Mouse (Mus musculus): Measurements from ENCODE around the gene Tmem217. TPM values are rescaled to one million over a fixed set of nuclear protein-coding genes. Genes with fewer than 3 reads are reported as not detected.

Tmem217 gene
- polyA plus RNA-seq, 1 experiment, result 396 TPM

DNA sequence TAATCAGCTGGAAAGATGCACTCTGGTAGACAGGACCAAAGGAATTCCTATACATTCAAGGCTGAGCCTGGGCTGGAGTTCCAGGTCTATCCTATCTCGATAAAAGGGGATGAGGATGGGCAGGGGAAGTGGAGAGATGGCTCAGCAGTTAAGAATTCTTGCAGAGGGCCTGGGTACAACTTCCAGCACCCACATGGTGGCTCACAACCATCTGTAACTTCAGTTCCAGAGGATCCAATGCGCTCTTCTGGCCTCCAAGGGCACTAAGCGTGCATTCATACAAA, 55.2 kb downstream of the Tmem217 start:
- Histone ChIP-seq H3K27ac (ENCODE audit: control insufficient read depth, insufficient read depth, low read depth, low read length) (no peak overlapping the region), H3K36me3 (ENCODE audit: control insufficient read depth, insufficient read depth, low read length) (no peaks in the 10 kb centered on the region), H3K27me3 (ENCODE audit: control insufficient read depth, insufficient read depth, low read length) (no peaks in the 10 kb centered on the region), H3K4me1 (ENCODE audit: control insufficient read depth, insufficient read depth, low read length) (peaks cover 6% of the 10 kb centered on the region), H3K4me3 (ENCODE audit: control insufficient read depth, low read depth, low read length) (no peak overlapping the region)
- no peak for TF ChIP-seq CTCF (IDR thresholded peaks at IDR 0.05; ENCODE audit: control insufficient read depth, insufficient read depth, insufficient replicate concordance, low read depth, low read length)
- no peak for TF ChIP-seq POLR2A (IDR thresholded peaks at IDR 0.05; ENCODE audit: control insufficient read depth, low read depth, low read length)

DNA sequence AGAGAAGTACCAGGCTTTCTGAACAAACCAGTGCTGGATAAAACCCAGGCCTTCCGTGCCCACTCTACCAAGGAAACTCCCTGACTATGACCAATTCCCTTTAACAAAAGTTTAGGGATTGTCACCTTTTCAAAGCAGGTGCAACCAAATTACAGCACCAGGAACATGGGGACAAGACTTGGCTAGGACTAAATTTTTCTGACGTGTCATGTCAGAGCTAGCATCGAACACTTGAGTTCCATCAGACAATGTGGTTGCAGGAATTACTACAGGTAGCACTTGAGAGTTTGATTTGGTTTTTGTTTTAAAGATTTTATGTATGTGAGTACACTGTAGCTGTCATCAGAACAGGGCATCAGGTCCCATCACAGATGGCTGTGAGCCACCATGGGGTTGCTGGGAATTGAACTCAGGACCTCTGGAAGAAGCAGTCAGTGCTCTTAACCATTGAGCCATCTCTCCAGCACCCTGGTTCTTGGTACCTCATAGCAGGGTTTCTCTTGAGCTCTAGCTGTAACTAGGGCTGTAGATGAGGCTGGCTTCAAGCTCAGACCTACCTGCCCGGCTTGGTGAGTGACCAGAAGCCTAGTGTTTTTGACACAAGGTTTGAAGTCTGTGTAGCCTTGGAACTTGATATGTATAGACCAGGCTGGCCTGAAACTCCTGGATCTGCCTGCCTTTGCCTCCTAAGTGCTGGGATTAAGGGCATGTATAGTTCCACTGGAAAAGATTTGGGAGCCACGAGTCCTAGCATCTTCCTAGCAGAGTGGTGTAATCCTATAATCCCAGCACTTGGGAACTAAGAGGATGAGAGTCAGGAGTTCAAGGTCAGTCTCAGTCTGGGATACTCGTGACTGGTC, 55.7 kb downstream of the Tmem217 start:
- Histone ChIP-seq H3K36me3 (ENCODE audit: control insufficient read depth, insufficient read depth, low read length) (no peaks in the 10 kb centered on the region), H3K4me1 (ENCODE audit: control insufficient read depth, insufficient read depth, low read length) (peaks cover 11% of the 10 kb centered on the region), H3K4me3 (ENCODE audit: control insufficient read depth, low read depth, low read length) (no peak overlapping the region), H3K27ac (ENCODE audit: control insufficient read depth, insufficient read depth, low read depth, low read length) (no peak overlapping the region), H3K27me3 (ENCODE audit: control insufficient read depth, insufficient read depth, low read length) (no peaks in the 10 kb centered on the region)
- TF ChIP-seq CTCF (IDR thresholded peaks at IDR 0.05; ENCODE audit: control insufficient read depth, insufficient read depth, insufficient replicate concordance, low read depth, low read length) (no peak), POLR2A (IDR thresholded peaks at IDR 0.05; ENCODE audit: control insufficient read depth, low read depth, low read length) (no peak)

DNA sequence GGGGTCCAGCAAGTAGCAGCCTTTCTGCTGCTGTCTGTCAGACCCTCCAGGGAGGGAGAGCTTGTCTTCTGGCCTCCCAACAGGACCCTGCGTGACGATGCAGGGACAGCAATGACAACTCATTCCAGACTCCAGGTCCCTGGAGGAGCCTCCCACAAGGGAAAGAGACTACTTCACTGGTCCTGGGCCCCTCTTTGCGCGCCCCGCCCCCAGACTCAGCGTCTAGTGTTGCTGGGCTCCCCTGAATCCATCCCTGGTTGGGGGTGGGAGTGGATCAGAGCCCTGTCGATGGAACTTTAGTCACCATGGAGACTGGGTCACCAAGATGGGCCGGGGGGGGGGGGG, 57.5 kb downstream of the Tmem217 start:
- Histone ChIP-seq H3K27ac (ENCODE audit: control insufficient read depth, insufficient read depth, low read depth, low read length) (no peak overlapping the region), H3K36me3 (ENCODE audit: control insufficient read depth, insufficient read depth, low read length) (no peaks in the 10 kb centered on the region), H3K4me3 (ENCODE audit: control insufficient read depth, low read depth, low read length) (no peak overlapping the region), H3K4me1 (ENCODE audit: control insufficient read depth, insufficient read depth, low read length) (peaks cover 15% of the 10 kb centered on the region), H3K27me3 (ENCODE audit: control insufficient read depth, insufficient read depth, low read length) (no peaks in the 10 kb centered on the region)
- TF ChIP-seq CTCF (IDR thresholded peaks at IDR 0.05; ENCODE audit: control insufficient read depth, insufficient read depth, insufficient replicate concordance, low read depth, low read length) (no peak), POLR2A (IDR thresholded peaks at IDR 0.05; ENCODE audit: control insufficient read depth, low read depth, low read length) (no peak)

DNA sequence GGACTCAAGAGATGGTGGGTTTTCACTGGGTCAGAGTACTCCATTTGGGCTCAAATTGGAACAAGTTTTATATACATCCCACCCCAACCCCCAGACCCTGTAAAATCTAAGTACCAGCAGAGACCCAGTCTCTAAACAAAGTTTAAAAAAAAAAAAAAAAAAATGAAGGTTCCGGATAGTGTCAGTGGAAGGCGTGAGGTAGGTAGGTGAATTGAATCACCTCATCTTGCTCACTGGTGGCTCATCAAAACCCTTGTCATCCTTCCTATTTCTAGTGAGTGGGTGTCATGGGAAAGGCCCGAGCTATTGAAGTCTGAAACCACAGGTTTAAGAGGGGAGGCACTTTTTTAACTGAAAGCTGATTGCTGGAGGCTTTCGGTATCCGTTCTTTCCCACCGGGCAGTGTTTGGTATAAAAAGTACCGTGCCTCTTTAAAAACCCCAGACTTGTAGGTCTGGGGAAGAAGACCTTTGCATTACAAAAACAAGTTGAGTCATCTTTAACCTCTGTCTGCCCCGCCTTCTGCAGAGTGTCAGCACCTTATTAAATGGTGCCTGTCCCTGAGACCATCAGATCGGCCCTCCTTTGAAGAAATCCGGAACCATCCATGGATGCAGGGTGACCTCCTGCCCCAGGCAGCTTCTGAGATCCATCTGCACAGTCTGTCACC, 58.0 kb downstream of the Tmem217 start:
- H3K36me3 ChIP-seq (ENCODE audit: control insufficient read depth, insufficient read depth, low read length), result no peaks in the 10 kb centered on the region

DNA sequence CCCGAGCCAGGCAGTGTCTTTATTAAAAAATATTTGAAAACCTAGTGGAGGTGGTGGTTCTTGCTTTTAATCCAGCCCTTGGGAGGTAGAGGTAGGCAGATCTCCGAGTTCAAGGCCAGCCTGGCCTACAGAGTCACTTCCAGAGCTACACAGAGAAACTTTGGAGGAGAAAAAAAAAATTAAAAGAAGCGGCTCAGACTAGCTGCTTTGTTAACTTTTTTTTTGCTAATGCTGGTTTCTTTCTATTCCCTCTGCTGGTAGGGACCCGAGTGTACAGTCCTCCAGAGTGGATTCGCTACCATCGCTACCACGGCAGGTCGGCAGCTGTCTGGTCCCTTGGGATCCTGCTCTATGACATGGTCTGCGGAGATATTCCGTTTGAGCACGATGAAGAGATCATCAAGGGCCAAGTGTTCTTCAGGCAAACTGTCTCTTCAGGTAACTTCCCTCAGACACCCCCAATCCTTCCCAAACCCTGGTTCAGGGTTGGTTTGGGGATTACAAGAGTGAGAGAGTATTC, 58.7 kb downstream of the Tmem217 start:
- Histone ChIP-seq H3K27me3 (ENCODE audit: control insufficient read depth, insufficient read depth, low read length) (no peaks in the 10 kb centered on the region), H3K36me3 (ENCODE audit: control insufficient read depth, insufficient read depth, low read length) (no peaks in the 10 kb centered on the region), H3K4me3 (ENCODE audit: control insufficient read depth, low read depth, low read length) (peak overlapping the region; percentile 9; the same call in 1 of the 2 replicates), H3K27ac (ENCODE audit: control insufficient read depth, insufficient read depth, low read depth, low read length) (no peak overlapping the region), H3K4me1 (ENCODE audit: control insufficient read depth, insufficient read depth, low read length) (peaks cover 25% of the 10 kb centered on the region)
- TF ChIP-seq POLR2A (IDR thresholded peaks at IDR 0.05; ENCODE audit: control insufficient read depth, low read depth, low read length) (no peak), CTCF (IDR thresholded peaks at IDR 0.05; ENCODE audit: control insufficient read depth, insufficient read depth, insufficient replicate concordance, low read depth, low read length) (no peak)

More for the DNA sequence above, 58.0 kb downstream of the Tmem217 start:
- H3K27me3 ChIP-seq (ENCODE audit: control insufficient read depth, insufficient read depth, low read length), result no peaks in the 10 kb centered on the region
- no peak overlapping the region for H3K4me3 ChIP-seq (ENCODE audit: control insufficient read depth, low read depth, low read length)
- H3K4me1 ChIP-seq (ENCODE audit: control insufficient read depth, insufficient read depth, low read length), result peaks cover 20% of the 10 kb centered on the region
- H3K27ac ChIP-seq (ENCODE audit: control insufficient read depth, insufficient read depth, low read depth, low read length), result no peak overlapping the region
- TF ChIP-seq CTCF (IDR thresholded peaks at IDR 0.05; ENCODE audit: control insufficient read depth, insufficient read depth, insufficient replicate concordance, low read depth, low read length) (no peak), POLR2A (IDR thresholded peaks at IDR 0.05; ENCODE audit: control insufficient read depth, low read depth, low read length) (no peak)

DNA sequence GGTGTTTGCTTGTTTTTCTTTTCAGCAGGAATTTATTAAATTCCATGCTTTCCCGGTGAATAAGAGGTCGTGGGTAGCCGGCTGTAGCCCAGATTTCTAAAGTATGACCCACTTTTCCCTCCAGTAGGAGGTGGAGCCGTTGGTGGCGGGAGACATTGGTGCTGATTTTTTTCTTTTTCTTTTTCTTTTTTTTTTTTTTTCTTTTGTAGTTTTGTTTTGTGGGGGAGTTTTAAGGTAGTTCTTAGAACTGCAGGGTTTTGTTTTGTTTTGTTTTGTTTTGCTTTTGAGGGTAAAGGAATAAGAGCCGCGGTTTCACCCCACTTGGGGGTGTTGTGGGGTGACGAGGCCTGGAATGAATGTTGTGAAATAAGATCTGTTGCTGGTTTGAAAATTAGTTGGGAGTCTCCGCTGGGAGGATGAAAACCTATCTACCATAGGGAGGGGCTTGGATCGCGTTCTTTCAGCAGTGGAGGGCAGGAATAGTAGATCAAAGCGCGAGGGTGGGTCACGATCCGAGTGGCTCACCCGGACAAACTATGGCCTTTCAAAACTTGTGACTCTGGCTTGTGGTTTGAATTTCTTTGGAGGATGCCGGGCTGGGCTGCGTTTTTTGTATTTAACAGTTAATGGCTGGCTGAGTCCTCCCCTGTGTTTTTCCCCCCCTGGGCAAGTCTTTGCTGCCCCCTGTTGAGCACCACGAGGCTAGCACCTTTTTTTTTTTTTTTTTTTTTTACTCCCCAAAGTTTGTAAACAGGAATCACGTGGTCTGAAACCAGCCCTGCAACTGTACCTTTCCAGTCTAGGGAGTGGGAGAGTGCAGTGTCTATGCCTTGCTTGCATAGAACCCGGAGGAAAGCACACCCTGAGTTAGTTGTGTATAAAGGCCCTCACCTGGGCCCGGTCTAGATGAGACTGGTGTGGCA, 59.7 kb downstream of the Tmem217 start:
- H3K4me1 ChIP-seq (ENCODE audit: control insufficient read depth, insufficient read depth, low read length), result peaks cover 25% of the 10 kb centered on the region

More for the DNA sequence above, 59.7 kb downstream of the Tmem217 start:
- no peaks in the 10 kb centered on the region for H3K27me3 ChIP-seq (ENCODE audit: control insufficient read depth, insufficient read depth, low read length)
- TF ChIP-seq CTCF (IDR thresholded peaks at IDR 0.05; ENCODE audit: control insufficient read depth, insufficient read depth, insufficient replicate concordance, low read depth, low read length) (peak; percentile 42; the same call in 1 of the 2 replicates), POLR2A (IDR thresholded peaks at IDR 0.05; ENCODE audit: control insufficient read depth, low read depth, low read length) (no peak)
- H3K36me3 ChIP-seq (ENCODE audit: control insufficient read depth, insufficient read depth, low read length), result no peaks in the 10 kb centered on the region
- H3K4me3 ChIP-seq (ENCODE audit: control insufficient read depth, low read depth, low read length), result peak overlapping the region; percentile 89
- H3K27ac ChIP-seq (ENCODE audit: control insufficient read depth, insufficient read depth, low read depth, low read length), result peak overlapping the region; percentile 59

Measured in testis, adult 2 months (tissue).